In genomic region chr7:101620373-101620772, GRCm38 (mm10) we compare ENCODE assay signal across 7 mouse cellular contexts. TPM values are rescaled to one million over a fixed set of nuclear protein-coding genes. Genes with fewer than 3 reads are reported as not detected.
DNase-seq lines count a peak whose midpoint lies in the region.

No protein-coding gene starts in this region.

- DNase-seq in ovary, postnatal 14 days (ENCODE audit: low spot score), result peak; percentile 13
- DNase-seq in ovary, postnatal 10 days (ENCODE audit: low spot score), result no peak
- peak; percentile 52 for DNase-seq in T-cell, adult 2 months (ENCODE audit: low spot score)
- DNase-seq in cerebellum, adult 9-10 months, result peak; percentile 34
- DNase-seq in heart, postnatal 4 days, result peak; percentile 45
- peak; percentile 40 for DNase-seq in left cerebral cortex, postnatal 4 days
- DNase-seq in right cerebral cortex, postnatal 10 days (ENCODE audit: low spot score in 2 of 2), result peak; percentile 76 to 79

- intact Hi-C loops in left cerebral cortex, postnatal 4 days (cut with DNase I), result loop anchor here (10.0 kb wide), 2 partner anchors 176 to 206 kb away; partner anchors contain the start of gene Gm45837

RNA-seq across cellular contexts. Expression of gene Art2b, which starts 35.0 kb away (rescaled TPM):
- not detected for total RNA-seq in heart, postnatal 4 days (2021)
- total RNA-seq in left cerebral cortex, postnatal 4 days (2021), result not detected

RNA-seq across cellular contexts. Expression of gene Clpb, which starts 43.1 kb away (rescaled TPM):
- 10 to 100 TPM; 50.3 to 52.7 TPM for total RNA-seq in heart, postnatal 4 days (2021)
- 10 to 100 TPM; 43.4 to 45.2 TPM for total RNA-seq in left cerebral cortex, postnatal 4 days (2021)
